Mouse (Mus musculus) C2C12 (cell line): ENCODE measurements around the gene Isoc2a.

Source experiments
- CEBPB ChIP-seq: IDR thresholded peaks from one replicate; pipeline ENCODE4 v1.6.1; 2011; ENCODE audit warnings: low read depth, mild to moderate bottlenecking, control low read depth, moderate library complexity
- CTCF ChIP-seq: IDR thresholded peaks from one replicate; pipeline ENCODE4 v1.5.1; 2011; ENCODE audit not compliant: control insufficient read depth, insufficient read depth, insufficient read length
- FOSL1 ChIP-seq: IDR thresholded peaks from one replicate; pipeline ENCODE4 v1.8.0; 2011; ENCODE audit warnings: mild to moderate bottlenecking, low read length; ENCODE audit not compliant: poor library complexity, insufficient read depth, severe bottlenecking
- MAX ChIP-seq: IDR thresholded peaks from one replicate; pipeline ENCODE4 v1.6.1; 2011; ENCODE audit warnings: mild to moderate bottlenecking, control low read depth
- MYOD1 ChIP-seq: IDR thresholded peaks from one replicate; pipeline ENCODE4 v1.6.1; 2011; ENCODE audit warnings: low read depth; ENCODE audit not compliant: control insufficient read depth, insufficient read length
- MYOG ChIP-seq: IDR thresholded peaks from one replicate; pipeline ENCODE4 v1.6.1; 2011; ENCODE audit not compliant: control insufficient read depth, insufficient read length; ENCODE audit errors: extremely low read depth
- USF1 ChIP-seq: IDR thresholded peaks from one replicate; pipeline ENCODE4 v1.6.1; 2011; ENCODE audit warnings: low read depth, mild to moderate bottlenecking, control low read depth, moderate library complexity

GRCm38 (mm10) chr7:4919971-4920370, 43.0 kb downstream of the Isoc2a start:
- TF ChIP-seq CTCF (no peak), MAX (no peak), USF1 (no peak), MYOG (no peak), MYOD1 (no peak), CEBPB (no peak), FOSL1 (no peak)
